Mouse (Mus musculus) v-Abl transformed pro-B cells (cell line): Measurements from ENCODE around the gene Pcbp1.

Source experiments
- in situ Hi-C, 2 experiments: fragments of 400-800 bp; cut with MboI; formaldehyde crosslinking; loops; one replicate each; pipeline ENCODE4 v1.15.1; 2025; ENCODE audit not compliant: unreplicated experiment in 2 of 2

Gene Pcbp1

DNA sequence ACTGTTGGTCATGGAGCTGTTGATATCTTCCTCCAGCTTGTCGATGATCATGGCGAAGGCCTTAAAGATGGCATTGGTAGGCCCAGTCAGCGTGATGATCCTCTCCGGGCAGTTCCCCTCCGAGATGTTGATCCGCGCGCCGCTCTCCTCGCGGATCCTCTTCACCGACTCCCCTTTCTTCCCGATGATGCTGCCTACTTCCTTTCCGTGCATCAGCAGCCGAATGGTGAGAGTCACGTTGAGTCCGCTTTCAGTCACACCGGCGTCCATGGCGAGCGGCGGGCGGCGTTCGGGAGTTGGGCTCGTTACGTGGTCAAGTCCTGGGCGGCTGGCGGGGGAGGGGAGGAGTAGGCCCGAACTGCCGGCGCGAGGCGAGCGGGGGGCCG is 482 bp downstream of the Pcbp1 start:
- in situ Hi-C loops: loop anchor here (25.0 kb wide), 2 partner anchors 88 to 388 kb away; partner anchors contain the start of genes C87436 (in 2 of the 2) and Gm44790 (in 2 of the 2)

DNA sequence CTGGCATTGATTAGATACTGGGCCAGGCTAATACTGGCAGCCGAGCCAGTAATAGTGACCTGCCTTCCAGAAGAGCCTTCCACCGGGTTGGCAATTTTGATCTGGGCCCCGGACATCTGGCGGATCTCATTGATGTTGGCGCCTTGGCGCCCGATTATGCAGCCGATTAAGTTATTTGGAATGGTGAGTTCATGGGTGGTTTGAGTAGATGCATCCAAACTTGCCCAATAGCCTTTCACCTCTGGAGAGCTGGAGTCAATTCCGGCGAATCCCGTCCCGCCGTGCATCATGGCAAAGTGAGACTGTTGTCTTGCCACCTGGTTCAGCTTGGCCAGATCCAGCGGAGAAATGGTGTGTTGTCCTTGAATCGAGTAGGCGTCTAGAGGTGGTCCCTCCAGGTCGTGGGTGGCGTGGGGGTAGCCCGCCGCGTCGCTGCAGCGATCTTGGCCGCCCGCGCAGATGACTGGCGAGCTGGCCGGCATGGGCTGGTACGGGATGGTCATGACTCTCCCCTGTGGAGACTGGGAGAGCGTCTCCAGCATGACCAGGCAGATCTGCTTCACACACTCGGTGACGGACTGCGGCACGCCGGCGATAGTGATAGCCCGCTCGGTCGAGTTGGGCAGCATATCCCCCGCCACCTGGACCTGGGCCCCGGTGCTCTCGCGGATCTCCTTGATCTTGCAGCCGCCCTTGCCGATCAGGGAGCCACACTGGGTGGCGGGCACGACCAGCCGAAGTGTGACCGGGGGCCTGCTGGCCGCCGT is 1.1 kb downstream of the Pcbp1 start:
- in situ Hi-C loops: loop anchor here (25.0 kb wide), 2 partner anchors 88 to 388 kb away; partner anchors contain the start of genes C87436 (in 2 of the 2) and Gm44790 (in 2 of the 2)

DNA sequence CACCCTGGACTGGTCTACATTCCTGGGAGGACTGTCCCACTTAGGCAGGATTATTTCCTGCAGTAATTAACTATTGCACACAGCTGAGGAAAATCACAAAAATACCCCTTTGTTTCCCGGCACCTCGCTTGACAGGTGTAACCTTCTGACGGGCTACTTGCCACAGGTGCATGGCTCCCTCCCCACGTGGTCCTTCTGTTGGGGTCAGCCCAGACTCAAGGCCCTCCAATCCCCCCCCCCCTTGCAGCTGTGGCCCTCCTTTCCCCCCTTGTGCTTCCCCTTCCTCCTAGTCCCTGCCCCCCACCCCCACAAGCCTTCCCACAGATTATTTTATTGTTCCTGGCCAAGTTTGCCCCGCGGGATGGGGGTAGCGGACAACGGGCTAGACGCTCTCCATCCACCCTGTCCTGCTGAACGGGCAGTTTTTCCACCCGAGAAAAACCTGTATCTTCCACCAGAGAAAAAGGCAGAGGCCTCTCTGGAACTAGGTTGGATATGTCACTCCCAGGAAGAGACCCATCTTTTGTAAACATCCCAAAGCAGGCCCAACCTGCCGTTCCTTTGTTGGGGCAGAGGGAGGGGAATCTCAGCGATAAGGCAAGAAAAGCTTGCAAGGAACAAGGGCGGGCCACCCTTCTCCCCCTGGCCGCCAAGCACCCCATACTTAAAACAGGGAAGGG is 2.2 kb downstream of the Pcbp1 start:
- in situ Hi-C loops: no loop called here

DNA sequence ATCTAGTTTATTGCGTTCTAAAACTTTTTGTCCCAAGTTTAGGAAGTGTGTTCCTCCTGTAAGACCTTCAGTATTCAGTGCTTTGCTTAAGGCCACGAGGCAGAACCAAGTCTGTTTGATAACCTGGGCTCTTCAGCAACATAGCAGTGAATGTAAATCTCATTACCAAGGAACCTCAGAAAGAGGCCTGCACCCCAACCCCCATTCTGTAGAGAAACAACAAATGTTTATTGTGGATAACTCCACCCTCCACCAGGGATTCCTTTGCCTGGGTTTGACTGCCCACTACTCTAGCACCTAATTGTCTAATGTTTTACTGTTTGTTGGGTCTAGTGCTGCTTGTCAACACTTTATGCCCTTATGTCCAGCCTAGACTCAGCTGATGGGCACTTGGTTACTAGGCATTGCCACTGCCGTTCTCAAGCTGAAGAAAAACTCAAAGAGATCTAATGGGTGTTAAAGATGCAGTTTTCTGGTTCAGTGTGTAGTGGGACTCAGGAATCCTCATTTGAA is 2.8 kb downstream of the Pcbp1 start:
- in situ Hi-C loops: no loop called here

DNA sequence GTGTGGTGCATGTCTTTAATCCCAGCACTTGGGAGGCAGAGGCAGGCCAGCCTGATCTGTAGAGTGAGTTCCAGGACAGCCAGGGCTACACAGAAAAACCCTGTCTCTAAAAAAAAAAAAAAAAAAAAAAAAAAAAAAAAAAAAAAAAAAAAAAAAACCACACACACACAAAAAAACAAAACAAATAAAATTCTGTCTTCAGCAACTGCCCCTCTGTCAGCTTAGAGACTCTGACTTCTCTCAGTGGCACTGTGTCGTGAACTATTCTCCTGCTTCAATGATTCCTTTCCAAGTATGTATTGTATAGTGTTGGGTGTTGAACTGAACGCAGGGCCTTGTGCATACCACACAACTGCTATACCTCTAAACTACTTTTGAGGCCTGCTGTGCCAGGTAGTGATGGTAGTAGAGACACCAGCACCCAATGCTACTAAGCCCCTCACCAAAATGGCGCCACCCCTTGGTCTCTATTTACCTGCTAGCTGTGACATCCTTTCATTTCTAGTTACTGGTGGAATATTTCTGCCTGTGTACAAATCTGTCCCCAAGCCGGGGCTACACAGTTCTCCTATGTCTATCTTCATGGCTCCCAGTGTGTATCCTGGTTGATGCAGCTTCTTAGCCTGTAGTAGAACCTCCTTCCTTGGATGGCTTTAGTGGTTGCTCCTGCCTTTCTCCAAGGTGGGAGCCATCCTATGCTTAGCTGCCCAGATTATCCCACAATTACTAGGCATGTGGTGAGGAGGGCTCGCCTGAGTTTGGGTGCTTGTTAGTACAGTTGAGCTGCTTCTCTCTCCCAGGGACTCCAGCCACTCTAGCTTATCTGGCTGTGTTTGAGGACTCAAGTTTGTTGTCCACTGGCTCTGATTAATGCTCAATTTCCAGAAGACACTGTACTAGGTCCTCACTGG is 3.9 kb downstream of the Pcbp1 start:
- in situ Hi-C loops: no loop called here

DNA sequence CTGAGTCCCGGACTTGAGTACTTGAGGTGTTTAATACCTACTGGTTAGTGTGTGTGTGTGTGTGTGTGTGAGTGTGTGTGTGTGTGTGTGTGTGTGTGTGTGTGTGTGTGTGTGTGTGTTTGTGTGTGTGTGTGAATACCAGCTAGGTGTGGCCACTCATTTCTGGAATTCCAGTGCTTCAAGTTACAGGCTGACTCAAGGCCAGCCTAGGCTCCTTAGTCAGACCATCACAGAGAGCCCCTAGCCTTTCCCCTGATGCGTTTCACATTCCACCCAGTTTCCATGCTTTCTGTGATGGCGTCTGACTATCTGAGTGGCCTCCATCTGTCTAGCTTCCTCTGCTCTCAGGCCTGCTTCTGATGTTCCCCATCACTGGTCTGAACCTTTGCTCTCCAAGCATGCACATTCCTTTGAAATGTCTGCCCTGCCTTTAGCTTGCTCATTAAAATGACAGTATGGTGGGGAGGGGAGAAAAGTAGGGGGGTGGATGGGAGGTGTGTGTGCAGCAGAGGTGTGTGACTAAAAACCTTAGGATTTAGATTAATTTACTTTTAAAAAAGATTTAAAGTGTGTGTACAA is 6.3 kb downstream of the Pcbp1 start:
- in situ Hi-C loops: no loop called here

DNA sequence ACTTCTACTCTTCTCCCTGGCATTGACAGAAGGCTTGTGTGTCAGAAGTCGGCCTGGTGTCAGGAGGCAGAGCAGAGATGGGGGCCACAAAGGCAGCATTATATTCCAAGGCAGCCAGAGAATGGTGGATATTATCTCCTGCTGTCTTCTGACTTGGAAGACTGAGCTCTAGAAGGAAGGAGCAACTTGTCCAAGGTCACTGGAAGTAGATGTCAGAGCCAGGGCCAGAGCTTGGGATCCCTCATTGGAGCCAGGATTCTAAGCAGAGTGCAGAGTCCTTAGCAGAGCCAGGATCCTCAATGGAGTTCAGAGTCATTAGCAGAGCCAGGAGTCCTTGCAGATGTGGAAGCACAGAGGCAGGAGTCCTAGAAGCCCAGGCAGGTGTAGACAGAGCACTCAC is 10.1 kb downstream of the Pcbp1 start:
- in situ Hi-C loops: no loop called here

DNA sequence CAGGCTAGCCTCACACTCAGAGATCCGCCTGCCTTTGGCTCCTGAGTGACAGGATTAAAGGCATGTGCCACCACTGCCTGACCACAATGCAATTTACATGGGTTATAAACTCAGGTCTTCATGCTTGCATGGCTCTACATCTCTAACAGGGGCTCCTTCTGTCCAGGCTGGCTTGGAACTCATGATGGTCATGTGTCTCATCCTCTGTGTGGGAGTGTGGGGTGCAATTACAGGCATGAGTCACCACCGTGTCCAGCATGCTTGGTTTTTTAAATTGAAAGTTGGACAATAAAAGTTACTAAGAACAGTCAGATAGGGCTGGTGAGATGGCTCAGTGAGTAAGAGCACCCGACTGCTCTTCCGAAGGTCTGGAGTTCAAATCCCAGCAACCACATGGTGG is 12.8 kb downstream of the Pcbp1 start:
- in situ Hi-C loops: loop anchor here in 1 of 2 experiments (5.0 kb wide), 1 partner anchor 36 kb away; no protein-coding TSS in a partner anchor

DNA sequence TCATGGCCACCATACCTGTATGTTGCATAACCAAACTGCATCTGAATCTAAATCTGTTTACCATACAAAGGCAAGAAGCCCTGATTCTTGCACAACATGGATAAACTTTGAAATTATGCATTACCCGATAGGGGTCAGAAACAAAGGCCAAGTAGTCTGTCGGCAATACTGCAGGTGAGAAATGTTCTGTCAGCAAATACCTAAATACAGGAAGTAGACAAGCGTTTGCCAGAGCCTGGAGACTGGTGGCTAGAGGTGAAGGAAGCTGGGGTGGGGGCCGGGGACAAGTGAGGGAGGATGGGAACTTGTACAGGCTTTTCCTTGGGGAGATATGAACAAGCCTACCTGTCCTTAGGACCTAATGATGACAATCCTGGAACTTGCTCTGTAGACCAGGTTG is 15.1 kb downstream of the Pcbp1 start:
- in situ Hi-C loops: loop anchor here in 1 of 2 experiments (5.0 kb wide), 1 partner anchor 34 kb away; no protein-coding TSS in a partner anchor

DNA sequence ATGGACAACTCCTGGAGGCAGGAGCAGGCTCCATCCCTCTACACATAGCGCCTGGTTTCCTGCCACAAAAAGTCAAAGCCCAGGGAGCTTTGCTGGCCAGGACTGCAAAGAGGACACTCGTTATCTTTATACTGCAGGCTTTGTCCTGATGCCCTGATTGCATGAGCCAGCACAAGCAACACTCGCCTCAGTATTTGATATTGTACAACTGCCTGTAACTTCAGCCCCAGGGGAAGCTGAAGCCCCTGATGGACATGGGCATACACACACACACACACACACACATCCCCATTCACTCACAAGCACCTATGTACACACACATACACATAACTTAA is 16.3 kb downstream of the Pcbp1 start:
- in situ Hi-C loops: loop anchor here in 1 of 2 experiments (5.0 kb wide), 1 partner anchor 33 kb away; no protein-coding TSS in a partner anchor

DNA sequence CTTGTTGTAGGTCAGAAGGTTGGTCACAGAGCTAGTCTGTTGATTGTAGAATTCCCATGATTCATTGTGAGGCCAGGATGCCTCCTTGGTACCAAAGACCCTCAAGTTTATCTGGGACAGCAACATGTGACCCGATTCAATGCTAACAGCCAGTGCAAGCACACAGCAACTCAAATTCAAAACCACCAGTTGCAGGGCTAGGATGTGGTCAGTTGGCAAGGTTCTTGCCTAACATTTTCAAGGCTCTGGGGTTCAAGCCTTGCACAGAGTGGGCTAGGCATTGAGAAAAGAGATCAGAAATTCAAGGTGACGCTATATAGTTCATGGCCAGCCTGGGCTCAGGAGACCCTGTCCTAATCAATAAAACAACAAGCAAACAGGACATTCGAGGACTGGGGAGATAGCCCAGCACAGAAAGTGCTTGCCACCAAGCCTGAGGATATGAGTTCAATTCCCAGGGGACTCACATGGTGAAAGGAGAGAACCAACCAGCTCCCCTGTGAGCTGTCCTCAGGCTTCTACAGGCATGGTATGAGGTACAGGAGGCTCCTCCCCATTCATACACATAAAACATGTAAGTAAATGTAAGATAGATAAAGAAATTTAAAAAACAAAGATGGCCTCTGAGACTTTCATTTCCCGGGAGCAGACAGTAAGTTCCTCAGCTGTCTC is 16.8 kb downstream of the Pcbp1 start:
- in situ Hi-C loops: no loop called here

DNA sequence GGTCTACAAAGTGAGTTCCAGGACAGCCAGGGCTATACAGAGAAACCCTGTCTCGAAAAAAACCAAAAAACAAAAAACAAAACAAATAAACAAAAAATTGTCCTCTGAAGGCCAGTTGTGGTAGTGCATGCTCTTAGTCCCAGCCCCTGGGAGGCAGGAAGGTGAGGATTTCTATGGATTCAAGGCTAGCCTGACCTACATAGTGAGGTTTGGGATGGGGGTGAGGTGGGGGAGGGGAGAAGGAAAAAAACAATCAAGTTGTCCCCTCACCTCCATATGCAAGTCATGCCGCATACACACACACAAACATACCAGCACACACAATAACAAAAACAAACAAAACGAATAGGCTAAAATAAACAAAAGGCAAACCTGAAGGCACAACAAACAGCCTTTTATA is 17.4 kb downstream of the Pcbp1 start:
- in situ Hi-C loops: no loop called here

DNA sequence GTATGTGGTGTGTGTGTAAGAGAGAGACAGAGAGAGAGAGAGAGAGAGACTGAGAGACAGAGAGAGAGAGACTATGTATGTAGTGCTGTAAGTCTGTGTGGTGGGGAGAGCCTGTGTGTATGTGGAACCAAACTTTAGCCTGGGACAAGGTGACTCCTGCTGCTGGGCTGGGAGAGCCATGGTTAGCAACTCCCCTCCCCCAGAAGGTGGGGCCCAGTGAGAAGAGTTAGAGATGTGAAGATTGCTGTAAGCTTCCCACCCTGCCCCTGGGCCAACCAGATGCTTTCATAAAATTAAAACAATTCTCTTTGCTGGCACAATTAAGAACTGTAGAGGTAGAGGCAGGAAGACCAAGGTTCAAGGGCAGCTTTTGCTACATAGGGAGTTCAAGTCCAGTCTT is 19.0 kb downstream of the Pcbp1 start:
- in situ Hi-C loops: no loop called here

DNA sequence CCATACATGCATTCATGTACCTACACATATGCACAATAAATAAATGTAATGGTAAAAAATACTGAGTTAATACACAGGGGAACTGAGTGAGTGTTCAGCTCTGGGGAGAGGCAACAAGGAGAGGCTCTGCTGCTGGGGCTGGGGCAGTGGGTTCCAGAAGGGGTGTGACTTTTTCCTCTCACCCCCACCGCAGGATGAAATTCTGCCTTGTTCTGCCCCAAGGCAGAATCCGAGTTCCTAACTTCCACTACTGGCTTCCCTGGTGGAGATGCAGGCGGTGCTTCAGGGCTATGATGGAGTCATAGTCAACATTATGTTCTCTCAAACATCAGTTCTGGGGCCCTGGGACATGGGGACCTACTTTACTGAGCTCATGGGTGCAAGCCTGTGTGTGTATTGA is 19.8 kb downstream of the Pcbp1 start:
- in situ Hi-C loops: no loop called here

DNA sequence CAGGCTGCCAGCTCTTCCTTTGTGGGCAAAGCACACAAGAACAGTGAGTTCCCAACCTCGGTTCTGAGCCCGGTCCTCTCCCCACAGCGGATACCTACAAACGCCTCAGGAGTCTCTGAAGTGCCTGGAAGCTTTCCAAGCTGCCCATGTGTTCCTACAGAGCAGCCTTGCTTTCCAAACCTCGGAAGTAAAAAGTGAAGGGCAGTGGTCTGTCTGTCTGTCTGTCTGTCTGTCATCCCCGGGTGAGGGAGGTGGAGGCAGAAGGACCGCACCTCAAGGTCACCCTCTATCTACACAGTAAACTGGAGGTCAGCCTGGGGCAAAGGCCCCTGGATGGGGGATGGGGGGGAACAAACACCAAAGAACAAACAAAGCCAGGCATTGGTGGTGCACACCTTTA is 20.4 kb downstream of the Pcbp1 start:
- in situ Hi-C loops: no loop called here

DNA sequence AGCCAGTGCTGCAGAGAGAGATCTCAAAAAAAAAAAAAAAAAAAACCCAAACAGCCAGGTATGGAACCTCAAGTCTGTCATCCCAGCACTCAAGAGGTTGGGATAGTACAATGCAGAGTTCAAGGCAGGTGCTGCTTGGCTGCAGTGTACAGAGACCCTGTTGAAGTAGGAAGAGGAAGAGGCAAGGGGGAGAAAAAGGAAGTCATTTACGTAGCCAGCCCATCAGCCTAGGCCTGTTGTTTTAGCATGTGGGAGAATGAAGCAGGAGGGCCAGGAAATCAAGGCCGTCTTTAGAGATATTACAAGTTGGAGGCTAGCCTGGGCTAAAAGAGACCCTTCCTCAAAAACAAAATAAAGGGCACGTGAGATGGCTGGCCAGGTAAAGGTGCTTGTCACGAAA is 22.6 kb downstream of the Pcbp1 start:
- in situ Hi-C loops: no loop called here

DNA sequence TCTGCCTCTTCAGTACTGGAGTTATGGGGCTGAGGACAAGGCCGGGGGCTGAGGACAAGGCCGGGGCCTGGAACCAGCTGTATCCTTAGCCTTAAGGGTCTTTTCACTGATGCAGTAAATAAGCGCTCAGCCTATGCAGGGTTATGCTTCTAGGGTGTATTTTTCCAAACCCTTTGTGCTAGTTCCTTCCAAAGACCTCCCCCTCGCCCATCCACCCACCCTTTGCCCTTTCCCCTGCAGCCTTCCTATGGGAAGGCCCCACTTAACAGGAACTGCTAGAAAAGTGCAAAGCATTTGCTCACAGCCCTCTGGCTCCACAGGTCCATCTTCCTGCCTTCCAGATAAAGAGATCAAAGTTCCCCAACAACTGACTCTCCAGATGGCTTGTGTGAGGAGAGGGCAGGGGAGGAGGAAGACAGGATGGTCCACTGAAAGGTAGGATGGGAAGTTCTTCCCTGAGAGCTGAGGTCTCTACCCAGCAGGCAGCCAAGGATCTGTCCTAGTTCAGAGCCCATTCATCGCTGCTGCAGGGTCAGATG is 26.5 kb downstream of the Pcbp1 start:
- in situ Hi-C loops: no loop called here

DNA sequence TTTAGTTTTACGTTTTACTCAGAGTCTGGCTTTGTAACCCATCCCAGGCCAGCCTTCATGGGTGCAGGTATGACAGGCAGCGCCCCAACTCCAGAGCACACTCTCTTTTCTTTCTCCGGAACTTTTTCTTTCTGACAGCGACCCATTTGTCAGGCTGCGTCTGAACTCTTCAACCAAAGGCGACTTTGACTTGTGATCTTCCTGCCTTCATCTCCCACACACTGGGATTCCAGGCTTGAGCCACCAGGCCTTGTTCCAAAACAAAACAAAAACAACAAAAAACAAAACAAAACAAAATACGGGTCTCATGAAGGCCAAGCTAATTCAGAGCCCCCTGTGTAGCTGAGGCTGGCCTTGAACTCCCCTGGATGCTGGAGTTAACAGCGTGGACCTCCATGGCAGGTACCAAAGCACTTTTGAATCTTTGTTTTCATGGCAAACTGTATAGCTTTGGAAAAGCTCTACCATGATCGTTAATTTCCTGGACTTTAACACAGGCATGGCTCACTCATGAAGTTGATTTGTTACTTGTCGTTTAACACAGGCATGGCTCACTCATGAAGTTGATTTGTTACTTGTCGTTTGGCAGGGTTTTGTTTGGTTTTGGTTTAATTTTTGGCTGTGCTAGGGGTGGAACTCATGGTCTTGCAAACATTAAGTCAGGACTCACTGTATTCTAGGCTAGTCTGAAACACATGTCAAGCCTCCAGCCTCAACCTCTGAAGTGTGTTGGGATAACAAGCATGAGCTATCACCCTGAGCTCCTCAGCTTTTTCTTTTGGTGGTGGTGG is 28.0 kb downstream of the Pcbp1 start:
- in situ Hi-C loops: no loop called here
